Mouse (Mus musculus) central nervous system, embryonic 11.5 days (tissue): ENCODE results near the gene Rcn2. TPM values are rescaled to one million over a fixed set of nuclear protein-coding genes. Genes with fewer than 3 reads are reported as not detected.

Experiments used
- polyA plus RNA-seq: library from polyadenylated mRNA; depleted of rRNA; stranded (reverse); fragments of >200 nt; gene quantifications from 2 replicates; pipeline ENCODE4 v1.2.3, GENCODE M21; 2012; rRNA removed

The Rcn2 gene
- 169 and 179 TPM in 2 replicates for polyA plus RNA-seq

DNA sequence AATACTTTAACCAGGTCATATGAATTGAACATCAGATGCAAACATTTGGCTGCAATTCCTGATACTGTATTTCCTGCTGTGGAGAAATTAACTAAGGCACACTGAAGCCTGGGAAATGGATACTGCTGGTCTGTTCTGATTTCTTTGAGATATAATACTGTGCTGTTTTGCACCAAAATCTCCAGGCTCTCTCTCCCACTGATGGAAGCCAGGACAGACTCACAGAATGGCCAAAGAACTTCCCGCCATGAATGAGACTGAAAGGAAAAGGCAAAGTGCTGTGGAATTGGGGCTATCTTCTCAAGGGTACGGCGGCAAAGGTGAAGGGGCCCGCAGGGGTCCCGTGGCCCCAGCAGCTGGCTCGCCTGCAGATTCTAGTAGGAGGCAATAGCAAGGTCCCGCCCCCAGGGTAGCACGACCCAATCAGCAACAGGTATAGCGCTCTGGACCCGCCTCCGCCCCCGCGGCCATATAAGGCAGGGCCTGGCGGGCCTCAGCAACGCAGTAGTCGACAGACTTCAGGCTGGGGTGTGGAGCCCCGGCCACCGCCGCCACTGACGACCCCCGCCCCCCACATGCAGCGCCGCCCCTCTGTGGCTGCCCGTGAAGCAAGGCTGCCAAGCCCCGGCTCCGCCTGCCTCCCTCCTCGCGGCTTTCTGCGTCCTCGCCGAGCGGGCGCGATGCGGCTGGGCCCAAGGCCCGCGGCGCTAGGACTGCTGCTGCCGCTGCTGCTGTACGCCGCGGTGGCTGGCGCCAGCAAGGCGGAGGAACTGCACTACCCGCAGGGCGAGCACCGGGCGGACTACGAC, at the start of gene Rcn2:
TSS of gene Rcn2 (plus strand) at position 474 of the 809 bp plus-strand sequence.

DNA sequence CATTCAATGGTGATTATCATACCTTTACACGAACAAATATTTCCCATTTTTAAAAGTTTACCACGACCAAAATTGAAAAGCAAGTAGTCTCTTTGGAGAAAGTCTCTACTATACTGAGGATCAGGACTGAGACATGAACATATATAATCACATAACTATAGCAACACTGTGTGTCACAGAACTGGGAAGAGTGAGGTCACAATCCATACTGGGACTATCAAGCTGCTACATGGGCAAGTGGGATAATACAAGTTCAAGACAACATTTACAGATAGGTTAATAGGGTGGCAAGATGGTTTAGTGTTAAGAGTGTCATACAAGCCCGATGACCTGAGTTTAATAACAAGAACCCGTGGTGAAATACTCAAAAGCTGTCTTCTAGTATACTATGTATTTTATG, 31.2 kb upstream of the Rcn2 start, which contains the start of gene 4930563M21Rik:
TSS of gene 4930563M21Rik (minus strand) at position 101 of the 400 bp plus-strand sequence.

DNA sequence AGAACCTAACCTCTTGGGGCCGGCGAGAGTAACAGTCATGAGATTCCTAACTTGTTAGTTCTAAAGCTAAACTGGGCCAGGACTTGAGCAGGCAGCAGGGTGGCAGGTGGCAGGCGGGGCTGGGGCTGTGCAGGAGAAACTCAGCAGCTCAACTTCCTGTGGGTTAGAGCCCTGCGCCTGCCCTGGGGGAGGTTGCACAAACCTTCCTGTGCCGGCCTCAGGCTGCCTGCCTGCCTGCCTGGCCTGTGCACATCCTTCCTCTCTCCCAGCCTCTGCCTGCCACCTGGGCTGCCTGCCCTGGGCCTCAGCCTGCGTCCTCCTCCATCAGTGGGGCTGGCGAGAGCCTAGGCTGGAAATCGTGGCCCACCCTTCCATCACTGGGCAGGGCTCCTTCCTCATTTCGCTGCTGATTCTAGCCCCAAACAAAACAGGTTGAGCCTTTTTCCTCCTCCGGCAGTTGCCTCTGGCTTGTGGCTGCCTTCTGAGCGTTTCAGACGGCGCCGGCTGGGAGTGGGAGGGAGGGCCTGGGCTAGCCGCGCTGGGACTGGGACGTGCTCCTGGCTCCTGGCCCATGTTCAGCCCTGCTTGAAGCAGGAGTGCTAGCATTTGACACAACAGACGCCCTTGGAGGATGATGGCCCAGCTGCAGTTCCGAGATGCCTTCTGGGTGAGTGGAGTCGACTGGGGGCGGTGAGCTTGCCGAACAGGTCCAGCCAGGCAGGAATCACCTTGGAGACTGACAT, 48.3 kb downstream of the Rcn2 start, which contains the start of gene Pstpip1:
TSS of gene Pstpip1 (plus strand) at position 185 of the 743 bp plus-strand sequence.

Other genes with a start within 250 kb of the Rcn2 start
- gene Scaper, start 103.7 kb upstream of the Rcn2 start, polyA plus RNA-seq: 7.4 and 8.7 TPM in 2 replicates
- not detected in 2 replicates for gene 4930563M21Rik, start 31.3 kb upstream of the Rcn2 start, polyA plus RNA-seq
- gene Pstpip1, start 48.1 kb downstream of the Rcn2 start, polyA plus RNA-seq: 1.2 and 1.7 TPM in 2 replicates
- 241 and 311 TPM in 2 replicates for gene Tspan3, start 123.6 kb downstream of the Rcn2 start, polyA plus RNA-seq